Mouse (Mus musculus) embryo, embryonic 11.5 days (tissue): Measurements from ENCODE around the gene Gria1.

Experiments
- DNase-seq: peaks from one replicate; pipeline ENCODE4 v3.0.0-alpha.2; 2012; ENCODE audit warnings: low read depth, low spot score

The Gria1 gene

GRCm38 (mm10) chr11:57051666-57052562 lies 40.7 kb downstream of the Gria1 start:
- no peak for DNase-seq

- DNase-seq, result no peak
Measured at GRCm38 (mm10) chr11:57062441-57062840, 51.3 kb downstream of the Gria1 start.

- no peak for DNase-seq
Measured at GRCm38 (mm10) chr11:57070196-57070901, 59.2 kb downstream of the Gria1 start.

- DNase-seq, result no peak
Measured at GRCm38 (mm10) chr11:57072171-57072570, 61.0 kb downstream of the Gria1 start.

- DNase-seq, result no peak
Measured at GRCm38 (mm10) chr11:57079423-57079822, 68.2 kb downstream of the Gria1 start.

GRCm38 (mm10) chr11:57089527-57089926 lies 78.3 kb downstream of the Gria1 start:
- DNase-seq, result no peak

GRCm38 (mm10) chr11:57090705-57091104 lies 79.5 kb downstream of the Gria1 start:
- no peak for DNase-seq

GRCm38 (mm10) chr11:57091276-57091914 lies 80.2 kb downstream of the Gria1 start:
- DNase-seq, result no peak

- no peak for DNase-seq
Measured at GRCm38 (mm10) chr11:57100491-57100890, 89.3 kb downstream of the Gria1 start.

GRCm38 (mm10) chr11:57103751-57104254 lies 92.6 kb downstream of the Gria1 start:
- no peak for DNase-seq

GRCm38 (mm10) chr11:57105683-57106082 lies 94.5 kb downstream of the Gria1 start:
- DNase-seq, result no peak

GRCm38 (mm10) chr11:57112386-57112785 lies 101.2 kb downstream of the Gria1 start:
- no peak for DNase-seq

- DNase-seq, result no peak
Measured at GRCm38 (mm10) chr11:57114410-57114809, 103.2 kb downstream of the Gria1 start.

- DNase-seq, result no peak
Measured at GRCm38 (mm10) chr11:57127066-57127465, 115.9 kb downstream of the Gria1 start.

- no peak for DNase-seq
Measured at GRCm38 (mm10) chr11:57140162-57140780, 129.1 kb downstream of the Gria1 start.

- DNase-seq, result no peak
Measured at GRCm38 (mm10) chr11:57143681-57144080, 132.5 kb downstream of the Gria1 start.

- no peak for DNase-seq
Measured at GRCm38 (mm10) chr11:57145192-57145591, 134.0 kb downstream of the Gria1 start.

GRCm38 (mm10) chr11:57145704-57146103 lies 134.5 kb downstream of the Gria1 start:
- no peak for DNase-seq

- no peak for DNase-seq
Measured at GRCm38 (mm10) chr11:57151674-57152073, 140.5 kb downstream of the Gria1 start.

- DNase-seq, result no peak
Measured at GRCm38 (mm10) chr11:57154998-57155397, 143.8 kb downstream of the Gria1 start.

- no peak for DNase-seq
Measured at GRCm38 (mm10) chr11:57159412-57159811, 148.2 kb downstream of the Gria1 start.

GRCm38 (mm10) chr11:57160076-57160475 lies 148.9 kb downstream of the Gria1 start:
- DNase-seq, result no peak
